Mouse (Mus musculus): Measurements from ENCODE around the gene Kcnk13. TPM values are rescaled to one million over a fixed set of nuclear protein-coding genes. Genes with fewer than 3 reads are reported as not detected.

Kcnk13 gene
- polyA plus RNA-seq (2012) = not detected in 2 replicates

- no peak for TF ChIP-seq GATA1 (IDR thresholded peaks at IDR 0.05; ENCODE audit: low read length)
Measured at GRCm38 (mm10) chr12:99964301-99965202, at the start of gene Kcnk13. Gene Kcnk13, plus strand, starts transcription at chr12:99964499.

GRCm38 (mm10) chr12:99917800-99918427, 46.4 kb upstream of the Kcnk13 start:
- no peak for TF ChIP-seq GATA1 (IDR thresholded peaks at IDR 0.05; ENCODE audit: low read length)

- no peak for TF ChIP-seq GATA1 (IDR thresholded peaks at IDR 0.05; ENCODE audit: low read length)
Measured at GRCm38 (mm10) chr12:99919636-99920035, 44.7 kb upstream of the Kcnk13 start.

GRCm38 (mm10) chr12:99921045-99921444, 43.3 kb upstream of the Kcnk13 start:
- no peak for TF ChIP-seq GATA1 (IDR thresholded peaks at IDR 0.05; ENCODE audit: low read length)

- no peak for TF ChIP-seq GATA1 (IDR thresholded peaks at IDR 0.05; ENCODE audit: low read length)
Measured at GRCm38 (mm10) chr12:99923131-99923606, 41.1 kb upstream of the Kcnk13 start.

- TF ChIP-seq GATA1 (IDR thresholded peaks at IDR 0.05; ENCODE audit: low read length) = no peak
Measured at GRCm38 (mm10) chr12:99923703-99924102, 40.6 kb upstream of the Kcnk13 start.

GRCm38 (mm10) chr12:99928311-99928710, 36.0 kb upstream of the Kcnk13 start:
- no peak for TF ChIP-seq GATA1 (IDR thresholded peaks at IDR 0.05; ENCODE audit: low read length)

- no peak for TF ChIP-seq GATA1 (IDR thresholded peaks at IDR 0.05; ENCODE audit: low read length)
Measured at GRCm38 (mm10) chr12:99929160-99929559, 35.1 kb upstream of the Kcnk13 start.

GRCm38 (mm10) chr12:99932245-99932644, 32.1 kb upstream of the Kcnk13 start:
- TF ChIP-seq GATA1 (IDR thresholded peaks at IDR 0.05; ENCODE audit: low read length) = no peak

GRCm38 (mm10) chr12:99933630-99934029, 30.7 kb upstream of the Kcnk13 start:
- no peak for TF ChIP-seq GATA1 (IDR thresholded peaks at IDR 0.05; ENCODE audit: low read length)

- no peak for TF ChIP-seq GATA1 (IDR thresholded peaks at IDR 0.05; ENCODE audit: low read length)
Measured at GRCm38 (mm10) chr12:99935403-99935802, 28.9 kb upstream of the Kcnk13 start.

- TF ChIP-seq GATA1 (IDR thresholded peaks at IDR 0.05; ENCODE audit: low read length) = no peak
Measured at GRCm38 (mm10) chr12:99938476-99938875, 25.8 kb upstream of the Kcnk13 start.

GRCm38 (mm10) chr12:99939179-99939578, 25.1 kb upstream of the Kcnk13 start:
- no peak for TF ChIP-seq GATA1 (IDR thresholded peaks at IDR 0.05; ENCODE audit: low read length)

- TF ChIP-seq GATA1 (IDR thresholded peaks at IDR 0.05; ENCODE audit: low read length) = no peak
Measured at GRCm38 (mm10) chr12:99940704-99941103, 23.6 kb upstream of the Kcnk13 start.

- no peak for TF ChIP-seq GATA1 (IDR thresholded peaks at IDR 0.05; ENCODE audit: low read length)
Measured at GRCm38 (mm10) chr12:99942441-99942840, 21.9 kb upstream of the Kcnk13 start.

- TF ChIP-seq GATA1 (IDR thresholded peaks at IDR 0.05; ENCODE audit: low read length) = no peak
Measured at GRCm38 (mm10) chr12:99952928-99953327, 11.4 kb upstream of the Kcnk13 start.

Data from G1E-ER4 (cell line).